8 mouse cellular contexts compared by ENCODE assay signal in genomic region chr4:46454097-46454864, GRCm38 (mm10). TPM values are rescaled to one million over a fixed set of nuclear protein-coding genes. Genes with fewer than 3 reads are reported as not detected.
A peak's percentile ranks its signal among the peaks of the same experiment; 100 is the strongest.
DNase-seq lines count a peak whose midpoint lies in the region; ATAC-seq and TF ChIP-seq lines count a peak whose summit lies in the region.
"Had no signal": no experiment of that assay in that cellular context is flagged by ENCODE, and none has a peak within 500 bp of the region (broad histone marks: within the 10 kb centered on the region; RNA-seq: fewer than 3 reads in every experiment).

No protein-coding gene starts in this region.

- H3K27ac ChIP-seq in lung, embryonic 16.5 days (ENCODE audit: low read length): no peak overlapping the region
- H3K27ac ChIP-seq in liver, embryonic 15.5 days (replicated peaks): peak overlapping the region; percentile 98

- DNase-seq in lung, adult 18-20 months: no peak
- DNase-seq in G1E (ENCODE audit: low spot score): no peak
- no peak for DNase-seq in cerebellum, postnatal 14 days
- DNase-seq in adrenal gland, adult 18-20 months (ENCODE audit: low spot score in 2 of 2): no peak
- DNase-seq: kidney, postnatal 10 days had no signal

- H3K4me1 ChIP-seq in lung, embryonic 16.5 days (replicated peaks; ENCODE audit: control insufficient read depth, insufficient read depth, low read length): peaks cover 35% of the 10 kb centered on the region
- H3K4me1 ChIP-seq in G1E (ENCODE audit: insufficient read depth, low read depth, low read length): peaks cover 72% of the 10 kb centered on the region
- H3K4me1 ChIP-seq in liver, embryonic 15.5 days (replicated peaks): peaks cover 75% of the 10 kb centered on the region

- no peak for ATAC-seq in lung, embryonic 16.5 days (ENCODE audit: low read depth)
- 0 out of 2 replicates have a peak, but pooled peaks have one; percentile 11 for ATAC-seq in G1E (ENCODE audit: extremely low read depth, insufficient number of reproducible peaks, low FRiP score, poor library complexity, severe bottlenecking)
- peak; percentile 54 for ATAC-seq in erythroblast, adult 5-6 weeks (replicated peaks; ENCODE audit: low FRiP score, poor library complexity, severe bottlenecking)
- ATAC-seq in liver, embryonic 15.5 days (ENCODE audit: insufficient read depth): peak; percentile 14

- peak overlapping the region; percentile 93; the same call in 1 of the 2 replicates for H3K4me3 ChIP-seq in lung, embryonic 16.5 days (ENCODE audit: low read length)
- peak overlapping the region; percentile 81; the same call in 1 of the 2 replicates for H3K4me3 ChIP-seq in G1E (ENCODE audit: low read depth, low read length)
- peak overlapping the region; percentile 92 for H3K4me3 ChIP-seq in liver, embryonic 15.5 days (replicated peaks)

- no peaks in the 10 kb centered on the region; the same call in 1 of the 2 replicates for H3K36me3 ChIP-seq in lung, embryonic 16.5 days (ENCODE audit: control insufficient read depth, insufficient read depth, low read length)
- peaks cover 55% of the 10 kb centered on the region for H3K36me3 ChIP-seq in G1E (replicated peaks)
- H3K36me3 ChIP-seq in liver, embryonic 15.5 days (replicated peaks): peaks cover 60% of the 10 kb centered on the region

- H3K27me3 ChIP-seq in lung, embryonic 16.5 days (ENCODE audit: control insufficient read depth, insufficient read depth, low read depth, low read length): no peaks in the 10 kb centered on the region
- H3K27me3 ChIP-seq in G1E (ENCODE audit: insufficient read depth, low read length): no peaks in the 10 kb centered on the region
- H3K27me3 ChIP-seq in liver, embryonic 15.5 days: no peaks in the 10 kb centered on the region

- H3K9ac ChIP-seq in lung, embryonic 16.5 days (ENCODE audit: low read length): peak overlapping the region; percentile 43; the same call in 1 of the 2 replicates
- H3K9ac ChIP-seq in liver, embryonic 15.5 days: peak overlapping the region; percentile 98

- peak overlapping the region; percentile 91 for H3K4me2 ChIP-seq in lung, embryonic 16.5 days (ENCODE audit: low read depth, low read length)
- H3K4me2 ChIP-seq in liver, embryonic 15.5 days: peak overlapping the region; percentile 90

- 68% methylated on average over 5 of the region's 5 CpGs for WGBS in lung, embryonic 16.5 days
- 31% methylated on average over 5 of the region's 5 CpGs for WGBS in liver, embryonic 15.5 days (ENCODE audit: insufficient replicate concordance)

- no peaks in the 10 kb centered on the region for H3K9me3 ChIP-seq in lung, embryonic 16.5 days (ENCODE audit: control insufficient read depth, low read length)
- H3K9me3 ChIP-seq in G1E (replicated peaks): no peaks in the 10 kb centered on the region
- no peaks in the 10 kb centered on the region for H3K9me3 ChIP-seq in liver, embryonic 15.5 days (replicated peaks)

- TF ChIP-seq CTCF in G1E (IDR thresholded peaks at IDR 0.05; ENCODE audit: low read depth, low read length): no peak

RNA-seq across cellular contexts. Expression of gene Anp32b, which starts 3.6 kb away (rescaled TPM):
- polyA plus RNA-seq in lung, embryonic 16.5 days (2015; fragmentation: Nextera tagmentation; extraction: Ambion mirVana): 213 and 244 TPM in 2 replicates
- total RNA-seq in G1E (2014; fragmentation: Nextera tagmentation): 667 and 728 TPM in 2 replicates
- 28.6 and 40.8 TPM in 2 replicates for total RNA-seq in G1E (2017)
- 900 and 1,076 TPM in 2 replicates for polyA plus RNA-seq in G1E (2012)
- total RNA-seq in erythroblast, adult 5-6 weeks (2015; ENCODE audit: low replicate concordance): 423 and 438 TPM in 2 replicates
- 88.0 and 170 TPM in 2 replicates for total RNA-seq in erythroblast, adult 5-6 weeks (2017; ENCODE audit: low replicate concordance)
- polyA plus RNA-seq in liver, embryonic 15.5 days (2015; fragmentation: Nextera tagmentation; extraction: Ambion mirVana): 387 TPM in 2 replicates
- 100 to 1,000 TPM in 1 of 2 experiments, 10 to 100 TPM in 1; 90.3 to 111 TPM for total RNA-seq in adrenal gland, adult 18-20 months (2021)

RNA-seq across cellular contexts. Expression of gene Nans, which starts 34.8 kb away (rescaled TPM):
- 75.8 and 77.0 TPM in 2 replicates for polyA plus RNA-seq in lung, embryonic 16.5 days (2015; fragmentation: Nextera tagmentation; extraction: Ambion mirVana)
- total RNA-seq in G1E (2014; fragmentation: Nextera tagmentation) (63.1 and 64.9 TPM in 2 replicates), G1E (2017) (79.3 and 82.6 TPM in 2 replicates)
- 55.0 and 57.1 TPM in 2 replicates for polyA plus RNA-seq in G1E (2012)
- total RNA-seq in erythroblast, adult 5-6 weeks (2015; ENCODE audit: low replicate concordance): 17.3 and 25.7 TPM in 2 replicates
- 13.1 and 16.7 TPM in 2 replicates for total RNA-seq in erythroblast, adult 5-6 weeks (2017; ENCODE audit: low replicate concordance)
- polyA plus RNA-seq in liver, embryonic 15.5 days (2015; fragmentation: Nextera tagmentation; extraction: Ambion mirVana): 45.1 and 51.9 TPM in 2 replicates
- 10 to 100 TPM; 29.9 to 35.4 TPM for total RNA-seq in adrenal gland, adult 18-20 months (2021)

RNA-seq across cellular contexts. Expression of gene Hemgn, which starts 41.0 kb away (rescaled TPM):
- polyA plus RNA-seq in lung, embryonic 16.5 days (2015; fragmentation: Nextera tagmentation; extraction: Ambion mirVana): 1.1 and 4.3 TPM in 2 replicates
- 39.3 and 132 TPM in 2 replicates for total RNA-seq in G1E (2014; fragmentation: Nextera tagmentation)
- total RNA-seq in G1E (2017): 20.9 and 24.3 TPM in 2 replicates
- 5.8 and 6.3 TPM in 2 replicates for polyA plus RNA-seq in G1E (2012)
- 294 and 312 TPM in 2 replicates for total RNA-seq in erythroblast, adult 5-6 weeks (2015; ENCODE audit: low replicate concordance)
- total RNA-seq in erythroblast, adult 5-6 weeks (2017; ENCODE audit: low replicate concordance): 420 and 452 TPM in 2 replicates
- polyA plus RNA-seq in liver, embryonic 15.5 days (2015; fragmentation: Nextera tagmentation; extraction: Ambion mirVana): 386 and 388 TPM in 2 replicates
- not detected for total RNA-seq in adrenal gland, adult 18-20 months (2021)

Comparison
In these comparisons a context has a peak if more than half of its experiments do, and no peak if none do; other contexts are left out.
1. RNA of gene Hemgn, which starts 41.0 kb away (total RNA-seq): 294 to 452 TPM in erythroblast, adult 5-6 weeks and 20.9 to 132 TPM in G1E; not detected in adrenal gland, adult 18-20 months; every median in the first group is over 10 times any median in the second.
2. Peak in every context shown above with its lines, with median percentiles within 50 percentile points of each other: H3K4me3 ChIP-seq.